Comparison of ENCODE assay signal across 9 mouse cellular contexts in the genomic region with DNA sequence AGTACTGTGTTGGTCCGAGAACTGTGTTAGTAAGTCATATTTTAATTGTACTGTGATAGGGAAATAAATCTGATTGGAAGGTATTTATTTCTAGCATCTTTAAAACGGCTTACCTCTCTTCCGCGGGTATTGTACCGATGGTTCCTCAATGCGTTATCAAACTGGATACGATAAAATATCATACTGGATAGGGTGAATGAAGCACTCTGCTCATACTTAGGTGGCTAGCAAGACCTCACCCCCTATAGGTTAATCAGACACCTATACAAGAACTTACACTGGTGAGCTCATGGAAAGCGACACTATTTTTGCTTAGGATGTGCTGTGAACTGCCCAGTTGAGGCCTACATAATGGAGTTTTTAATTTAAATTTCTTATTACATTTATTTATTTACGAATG. TPM values are rescaled to one million over a fixed set of nuclear protein-coding genes. Genes with fewer than 3 reads are reported as not detected.
DNase-seq lines count a peak whose midpoint lies in the region; ATAC-seq and TF ChIP-seq lines count a peak whose summit lies in the region.
"Had no signal": no experiment of that assay in that cellular context is flagged by ENCODE, and none has a peak within 500 bp of the region (broad histone marks: within the 10 kb centered on the region; RNA-seq: fewer than 3 reads in every experiment).

No protein-coding gene starts in this region.

- no peaks in the 10 kb centered on the region for H3K4me1 ChIP-seq in lung, embryonic 14.5 days (ENCODE audit: insufficient read depth)
- H3K4me1 ChIP-seq in lung, adult 2 months (ENCODE audit: control insufficient read depth, insufficient read depth, low read length) = peaks cover 2% of the 10 kb centered on the region; the same call in 1 of the 2 replicates
- H3K4me1 ChIP-seq in embryonic facial prominence, embryonic 15.5 days = peaks cover 13% of the 10 kb centered on the region
- H3K4me1 ChIP-seq in intestine, embryonic 16.5 days (ENCODE audit: control insufficient read depth, insufficient read depth, low read length) = peaks cover 13% of the 10 kb centered on the region
- peaks cover 23% of the 10 kb centered on the region for H3K4me1 ChIP-seq in neural tube, embryonic 13.5 days (replicated peaks)

- TF ChIP-seq CTCF in lung, embryonic 14.5 days (IDR thresholded peaks at IDR 0.05; ENCODE audit: low read depth) = no peak
- TF ChIP-seq CTCF in lung, adult 2 months (IDR thresholded peaks at IDR 0.05; ENCODE audit: insufficient read depth, low read length) = no peak

- no peak for TF ChIP-seq POLR2A in lung, adult 2 months (IDR thresholded peaks at IDR 0.05; ENCODE audit: borderline replicate concordance, extremely low read depth, low read depth, low read length)

- no peak for ATAC-seq in lung, embryonic 14.5 days (ENCODE audit: insufficient read depth)
- no peak for ATAC-seq in embryonic facial prominence, embryonic 15.5 days (ENCODE audit: insufficient number of reproducible peaks, low FRiP score, low TSS enrichment, low read depth)
- ATAC-seq in intestine, embryonic 16.5 days = no peak
- no peak for ATAC-seq in neural tube, embryonic 13.5 days (ENCODE audit: low read depth)

- peak overlapping the region; percentile 58 for H3K4me3 ChIP-seq in lung, embryonic 14.5 days (ENCODE audit: low read depth, low read length)
- H3K4me3 ChIP-seq in lung, adult 2 months (replicated peaks; ENCODE audit: extremely low read depth, low read depth, low read length) = no peak overlapping the region
- H3K4me3 ChIP-seq in embryonic facial prominence, embryonic 15.5 days (replicated peaks) = peak overlapping the region; percentile 75
- H3K4me3 ChIP-seq in intestine, embryonic 16.5 days (ENCODE audit: low read length) = peak overlapping the region; percentile 77
- H3K4me3 ChIP-seq in neural tube, embryonic 13.5 days = peak overlapping the region; percentile 70

- peaks cover 12% of the 10 kb centered on the region; the same call in 1 of the 2 replicates for H3K36me3 ChIP-seq in lung, embryonic 14.5 days (ENCODE audit: insufficient read depth)
- H3K36me3 ChIP-seq in embryonic facial prominence, embryonic 15.5 days = peaks cover 15% of the 10 kb centered on the region; the same call in 1 of the 2 replicates
- H3K36me3 ChIP-seq in intestine, embryonic 16.5 days (ENCODE audit: control insufficient read depth, insufficient read depth, low read length) = peaks cover 8% of the 10 kb centered on the region
- peaks cover 13% of the 10 kb centered on the region for H3K36me3 ChIP-seq in neural tube, embryonic 13.5 days

- H3K9ac ChIP-seq in lung, embryonic 14.5 days = peak overlapping the region; percentile 62
- H3K9ac ChIP-seq in embryonic facial prominence, embryonic 15.5 days = peak overlapping the region; percentile 27
- peak overlapping the region; percentile 85 for H3K9ac ChIP-seq in intestine, embryonic 16.5 days (ENCODE audit: low read depth, low read length)
- H3K9ac ChIP-seq in neural tube, embryonic 13.5 days = peak overlapping the region; percentile 75

- H3K27ac ChIP-seq in lung, embryonic 14.5 days (ENCODE audit: low read depth) = peak overlapping the region; percentile 93
- H3K27ac ChIP-seq in embryonic facial prominence, embryonic 15.5 days (replicated peaks) = peak overlapping the region; percentile 100
- peak overlapping the region; percentile 99 for H3K27ac ChIP-seq in intestine, embryonic 16.5 days (ENCODE audit: low read length)
- peak overlapping the region; percentile 98 for H3K27ac ChIP-seq in neural tube, embryonic 13.5 days (replicated peaks)

- H3K4me2 ChIP-seq in lung, embryonic 14.5 days = peak overlapping the region; percentile 76
- peak overlapping the region; percentile 61 for H3K4me2 ChIP-seq in embryonic facial prominence, embryonic 15.5 days (replicated peaks)
- peak overlapping the region; percentile 81 for H3K4me2 ChIP-seq in intestine, embryonic 16.5 days (ENCODE audit: low read depth, low read length)
- peak overlapping the region; percentile 81 for H3K4me2 ChIP-seq in neural tube, embryonic 13.5 days

- no peaks in the 10 kb centered on the region for H3K27me3 ChIP-seq in lung, embryonic 14.5 days (ENCODE audit: insufficient read depth, low read length)
- H3K27me3 ChIP-seq in embryonic facial prominence, embryonic 15.5 days = no peaks in the 10 kb centered on the region
- H3K27me3 ChIP-seq in intestine, embryonic 16.5 days (replicated peaks; ENCODE audit: control insufficient read depth, insufficient read depth, low read length) = no peaks in the 10 kb centered on the region
- no peaks in the 10 kb centered on the region for H3K27me3 ChIP-seq in neural tube, embryonic 13.5 days

- DNase-seq in lung, embryonic 14.5 days = no peak
- DNase-seq in lung, adult 2 months = no peak
- DNase-seq in adrenal gland, postnatal 4 days (ENCODE audit: low spot score in 2 of 2) = no peak
- no peak for DNase-seq in cerebellum, adult 11-12 months
- no peak for DNase-seq in left cerebral cortex, postnatal 4 days
- DNase-seq: adrenal gland, postnatal 14 days had no signal

- no peaks in the 10 kb centered on the region for H3K9me3 ChIP-seq in lung, embryonic 14.5 days (ENCODE audit: low read depth, low read length)
- H3K9me3 ChIP-seq in embryonic facial prominence, embryonic 15.5 days (replicated peaks) = no peaks in the 10 kb centered on the region
- no peaks in the 10 kb centered on the region for H3K9me3 ChIP-seq in intestine, embryonic 16.5 days (ENCODE audit: control insufficient read depth, low read length)
- H3K9me3 ChIP-seq in neural tube, embryonic 13.5 days = no peaks in the 10 kb centered on the region

- 70% methylated on average over 9 of the region's 9 CpGs for WGBS in lung, embryonic 14.5 days
- WGBS in lung, adult 2 months = 74% methylated on average over 9 of the region's 9 CpGs
- WGBS in embryonic facial prominence, embryonic 15.5 days = 65% methylated on average over 9 of the region's 9 CpGs
- WGBS in intestine, embryonic 16.5 days = 66% methylated on average over 9 of the region's 9 CpGs
- 78% methylated on average over 9 of the region's 9 CpGs for WGBS in neural tube, embryonic 13.5 days

- intact Hi-C loops in left cerebral cortex, postnatal 4 days (cut with DNase I) = loop anchor here (5.0 to 10.0 kb wide), 3 partner anchors 103 to 241 kb away; a partner anchor contains a TSS

RNA-seq across cellular contexts. Expression of a gene that starts 0.9 kb away (rescaled TPM):
- polyA plus RNA-seq in lung, embryonic 14.5 days (2014; fragmentation: Nextera tagmentation; extraction: Ambion mirVana) = 108 and 109 TPM in 2 replicates
- polyA plus RNA-seq in lung, adult 2 months (2012; rRNA removed) = 61.1 and 64.5 TPM in 2 replicates
- polyA plus RNA-seq in embryonic facial prominence, embryonic 15.5 days (2015; fragmentation: Nextera tagmentation; extraction: Ambion mirVana) = 107 and 113 TPM in 2 replicates
- 94.0 and 97.8 TPM in 2 replicates for polyA plus RNA-seq in intestine, embryonic 16.5 days (2015; fragmentation: Nextera tagmentation; extraction: Ambion mirVana)
- polyA plus RNA-seq in neural tube, embryonic 13.5 days (2015; fragmentation: Nextera tagmentation; extraction: Ambion mirVana) = 98.1 and 118 TPM in 2 replicates
- total RNA-seq in adrenal gland, postnatal 4 days (2021) = 10 to 100 TPM; 82.2 to 88.4 TPM
- 10 to 100 TPM; 60.2 to 60.8 TPM for total RNA-seq in left cerebral cortex, postnatal 4 days (2021)

RNA-seq across cellular contexts. Expression of a gene that starts 1.2 kb away (rescaled TPM):
- 34.7 and 35.3 TPM in 2 replicates for polyA plus RNA-seq in lung, embryonic 14.5 days (2014; fragmentation: Nextera tagmentation; extraction: Ambion mirVana)
- polyA plus RNA-seq in lung, adult 2 months (2012; rRNA removed) = 21.1 and 29.5 TPM in 2 replicates
- polyA plus RNA-seq in embryonic facial prominence, embryonic 15.5 days (2015; fragmentation: Nextera tagmentation; extraction: Ambion mirVana) = 44.1 and 47.8 TPM in 2 replicates
- 47.2 and 47.3 TPM in 2 replicates for polyA plus RNA-seq in intestine, embryonic 16.5 days (2015; fragmentation: Nextera tagmentation; extraction: Ambion mirVana)
- polyA plus RNA-seq in neural tube, embryonic 13.5 days (2015; fragmentation: Nextera tagmentation; extraction: Ambion mirVana) = 41.7 and 44.5 TPM in 2 replicates
- 10 to 100 TPM; 35.7 to 38.0 TPM for total RNA-seq in adrenal gland, postnatal 4 days (2021)
- 10 to 100 TPM; 25.8 to 27.1 TPM for total RNA-seq in left cerebral cortex, postnatal 4 days (2021)

RNA-seq across cellular contexts. Expression of a gene that starts 52.2 kb away (rescaled TPM):
- 3.0 and 3.5 TPM in 2 replicates for polyA plus RNA-seq in lung, embryonic 14.5 days (2014; fragmentation: Nextera tagmentation; extraction: Ambion mirVana)
- polyA plus RNA-seq in lung, adult 2 months (2012; rRNA removed) = 32.6 and 53.4 TPM in 2 replicates
- polyA plus RNA-seq in embryonic facial prominence, embryonic 15.5 days (2015; fragmentation: Nextera tagmentation; extraction: Ambion mirVana) = 83.3 and 89.1 TPM in 2 replicates
- polyA plus RNA-seq in intestine, embryonic 16.5 days (2015; fragmentation: Nextera tagmentation; extraction: Ambion mirVana) = 28.6 and 33.1 TPM in 2 replicates
- polyA plus RNA-seq in neural tube, embryonic 13.5 days (2015; fragmentation: Nextera tagmentation; extraction: Ambion mirVana) = 72.8 and 78.2 TPM in 2 replicates
- total RNA-seq in adrenal gland, postnatal 4 days (2021) = 10 to 100 TPM; 59.7 to 80.6 TPM
- total RNA-seq in left cerebral cortex, postnatal 4 days (2021) = 10 to 100 TPM; 50.6 to 52.2 TPM

Comparison
In these comparisons a context has a peak if more than half of its experiments do, and no peak if none do; other contexts are left out.
1. H3K9ac ChIP-seq: peak in every context shown above with its lines; median percentile 85 in intestine, embryonic 16.5 days; 75 in neural tube, embryonic 13.5 days; 62 in lung, embryonic 14.5 days; 27 in embryonic facial prominence, embryonic 15.5 days.